Mouse (Mus musculus): ENCODE measurements around the gene Slc5a11. TPM values are rescaled to one million over a fixed set of nuclear protein-coding genes. Genes with fewer than 3 reads are reported as not detected.

Slc5a11 gene
- total RNA-seq (2014; rRNA removed) (0.21 and 3.1 TPM in 2 replicates), polyA plus RNA-seq (2015; fragmentation: Nextera tagmentation; extraction: Ambion mirVana) (0.16 and 0.43 TPM in 2 replicates)

- Histone ChIP-seq H3K4me3 (ENCODE audit: low read length) (no peak within 1 kb of the TSS), H3K27me3 (ENCODE audit: insufficient read depth, low read length) (no peaks in the 10 kb centered on the region), H3K36me3 (ENCODE audit: insufficient read depth, low read length) (no peaks in the 10 kb centered on the region), H3K4me2 (ENCODE audit: low read depth, low read length) (no peak within 1 kb of the TSS), H3K9me3 (ENCODE audit: low read length) (no peaks in the 10 kb centered on the region), H3K9ac (replicated peaks; ENCODE audit: low read length) (no peak within 1 kb of the TSS), H3K4me1 (ENCODE audit: insufficient read depth, low read length) (no peaks in the 10 kb centered on the region), H3K27ac (no peak within 1 kb of the TSS)
- no peak for TF ChIP-seq CTCF (IDR thresholded peaks at IDR 0.05; ENCODE audit: low read depth)
- DNase-seq (ENCODE audit: low spot score): no peak
- 44% methylated on average over 8 of the region's 8 CpGs for WGBS
- 0 out of 2 replicates have a peak, but pooled peaks have one; percentile 19 for ATAC-seq
Observed at GRCm38 (mm10) chr7:123214365-123215075, at the start of gene Slc5a11. TSS of gene Slc5a11 (plus strand) at chr7:123214780.

GRCm38 (mm10) chr7:123167436-123167835, 47.1 kb upstream of the Slc5a11 start:
- no peak for TF ChIP-seq CTCF (IDR thresholded peaks at IDR 0.05; ENCODE audit: low read depth)
- H3K36me3 ChIP-seq (ENCODE audit: insufficient read depth, low read length): peaks cover 71% of the 10 kb centered on the region

GRCm38 (mm10) chr7:123169618-123170017, 45.0 kb upstream of the Slc5a11 start:
- DNase-seq (ENCODE audit: low spot score) (no peak), ATAC-seq (no peak)
- Histone ChIP-seq H3K9ac (replicated peaks; ENCODE audit: low read length) (no peak overlapping the region), H3K4me3 (ENCODE audit: low read length) (no peak overlapping the region), H3K27ac (no peak overlapping the region), H3K27me3 (ENCODE audit: insufficient read depth, low read length) (no peaks in the 10 kb centered on the region), H3K4me2 (ENCODE audit: low read depth, low read length) (no peak overlapping the region), H3K36me3 (ENCODE audit: insufficient read depth, low read length) (peaks cover 69% of the 10 kb centered on the region), H3K4me1 (ENCODE audit: insufficient read depth, low read length) (no peaks in the 10 kb centered on the region), H3K9me3 (ENCODE audit: low read length) (no peaks in the 10 kb centered on the region)
- TF ChIP-seq CTCF (IDR thresholded peaks at IDR 0.05; ENCODE audit: low read depth): no peak
- WGBS: 82% methylated on average over 2 of the region's 2 CpGs

More at GRCm38 (mm10) chr7:123167436-123167835, 47.1 kb upstream of the Slc5a11 start:
- no peak overlapping the region for H3K27ac ChIP-seq
- WGBS: 90% methylated on average over 2 of the region's 2 CpGs
- no peaks in the 10 kb centered on the region for H3K9me3 ChIP-seq (ENCODE audit: low read length)
- H3K4me3 ChIP-seq (ENCODE audit: low read length): no peak overlapping the region
- DNase-seq (ENCODE audit: low spot score): no peak
- H3K4me2 ChIP-seq (ENCODE audit: low read depth, low read length): no peak overlapping the region
- no peak overlapping the region for H3K9ac ChIP-seq (replicated peaks; ENCODE audit: low read length)
- no peaks in the 10 kb centered on the region for H3K4me1 ChIP-seq (ENCODE audit: insufficient read depth, low read length)
- H3K27me3 ChIP-seq (ENCODE audit: insufficient read depth, low read length): no peaks in the 10 kb centered on the region
- no peak for ATAC-seq

- Histone ChIP-seq H3K4me1 (ENCODE audit: insufficient read depth, low read length) (no peaks in the 10 kb centered on the region), H3K9ac (replicated peaks; ENCODE audit: low read length) (no peak overlapping the region), H3K27ac (no peak overlapping the region), H3K4me2 (ENCODE audit: low read depth, low read length) (no peak overlapping the region), H3K9me3 (ENCODE audit: low read length) (no peaks in the 10 kb centered on the region), H3K27me3 (ENCODE audit: insufficient read depth, low read length) (no peaks in the 10 kb centered on the region), H3K36me3 (ENCODE audit: insufficient read depth, low read length) (peaks cover 59% of the 10 kb centered on the region), H3K4me3 (ENCODE audit: low read length) (no peak overlapping the region)
- DNase-seq (ENCODE audit: low spot score) (no peak), ATAC-seq (no peak)
- 84% methylated on average over 5 of the region's 5 CpGs for WGBS
- TF ChIP-seq CTCF (IDR thresholded peaks at IDR 0.05; ENCODE audit: low read depth): no peak
Observed at GRCm38 (mm10) chr7:123172101-123172500, 42.5 kb upstream of the Slc5a11 start.

GRCm38 (mm10) chr7:123177215-123177614, 37.4 kb upstream of the Slc5a11 start:
- DNase-seq (ENCODE audit: low spot score): no peak
- Histone ChIP-seq H3K4me2 (ENCODE audit: low read depth, low read length) (no peak overlapping the region), H3K27ac (no peak overlapping the region), H3K36me3 (ENCODE audit: insufficient read depth, low read length) (peaks cover 62% of the 10 kb centered on the region), H3K9ac (replicated peaks; ENCODE audit: low read length) (no peak overlapping the region), H3K4me1 (ENCODE audit: insufficient read depth, low read length) (no peaks in the 10 kb centered on the region), H3K9me3 (ENCODE audit: low read length) (no peaks in the 10 kb centered on the region), H3K4me3 (ENCODE audit: low read length) (no peak overlapping the region), H3K27me3 (ENCODE audit: insufficient read depth, low read length) (no peaks in the 10 kb centered on the region)
- no peak for TF ChIP-seq CTCF (IDR thresholded peaks at IDR 0.05; ENCODE audit: low read depth)
- ATAC-seq: no peak

- no peak for ATAC-seq
- H3K27ac ChIP-seq: no peak overlapping the region
- WGBS: 84% methylated on average over 20 of the region's 20 CpGs
- no peak overlapping the region for H3K4me2 ChIP-seq (ENCODE audit: low read depth, low read length)
- no peak overlapping the region for H3K4me3 ChIP-seq (ENCODE audit: low read length)
- no peak for TF ChIP-seq CTCF (IDR thresholded peaks at IDR 0.05; ENCODE audit: low read depth)
- no peaks in the 10 kb centered on the region for H3K27me3 ChIP-seq (ENCODE audit: insufficient read depth, low read length)
- DNase-seq (ENCODE audit: low spot score): no peak
- H3K36me3 ChIP-seq (ENCODE audit: insufficient read depth, low read length): peaks cover 70% of the 10 kb centered on the region
- no peak overlapping the region for H3K9ac ChIP-seq (replicated peaks; ENCODE audit: low read length)
- no peaks in the 10 kb centered on the region for H3K9me3 ChIP-seq (ENCODE audit: low read length)
- H3K4me1 ChIP-seq (ENCODE audit: insufficient read depth, low read length): no peaks in the 10 kb centered on the region
Observed at GRCm38 (mm10) chr7:123181787-123182701, 32.5 kb upstream of the Slc5a11 start.
